Mouse (Mus musculus) heart, embryonic 14.5 days (tissue): ENCODE data around the gene Ypel1. TPM values are rescaled to one million over a fixed set of nuclear protein-coding genes. Genes with fewer than 3 reads are reported as not detected.

Experiments
- ATAC-seq: fragments of 200-750 bp; cut with Nextera tagmentation; 2 replicates; pipeline ENCODE4 v1.8.0; 2017; ENCODE audit warnings: low read depth, moderate TSS enrichment; ENCODE audit not compliant: insufficient number of reproducible peaks, insufficient read depth, low FRiP score
- H3K27ac ChIP-seq, 2 experiments: fragments of 200-500 bp in 1 of 2; fragments of 300-500 bp in 1 of 2; sonication (generic) in 1 of 2; replicated peaks in 1 of 2; 2 replicates each; pipeline ENCODE4 v1.5.1; 2012 to 2014; ENCODE audit warnings: low read depth in 2 of 2, low read length in 2 of 2, control low read depth in 1 of 2, mild to moderate bottlenecking in 1 of 2, mixed read lengths in 1 of 2; ENCODE audit not compliant: control insufficient read depth in 1 of 2, insufficient read depth in 1 of 2
- H3K27me3 ChIP-seq: fragments of 300-500 bp; sonication (generic); 2 replicates; pipeline ENCODE4 v1.6.1; 2014; ENCODE audit warnings: mild to moderate bottlenecking, low read length, control low read depth; ENCODE audit not compliant: control insufficient read depth, insufficient read depth
- H3K36me3 ChIP-seq: fragments of 300-500 bp; sonication (generic); 2 replicates; pipeline ENCODE4 v1.6.1; 2014; ENCODE audit warnings: mild to moderate bottlenecking, control low read depth, low read length, mixed read lengths; ENCODE audit not compliant: control insufficient read depth, insufficient read depth
- H3K4me1 ChIP-seq, 2 experiments: fragments of 200-500 bp in 1 of 2; fragments of 300-500 bp in 1 of 2; sonication (generic) in 1 of 2; 2 replicates each; pipeline ENCODE4 v1.6.1; 2012 to 2014; ENCODE audit warnings: low read length in 2 of 2, control low read depth in 1 of 2, mixed read lengths in 1 of 2; ENCODE audit not compliant: control insufficient read depth in 2 of 2, insufficient read depth in 2 of 2
- H3K4me2 ChIP-seq: fragments of 300-500 bp; sonication (generic); 2 replicates; pipeline ENCODE4 v1.6.1; 2014; ENCODE audit warnings: mild to moderate bottlenecking, low read length
- H3K4me3 ChIP-seq, 2 experiments: fragments of 200-500 bp in 1 of 2; fragments of 300-500 bp in 1 of 2; sonication (generic) in 1 of 2; 2 replicates each; pipeline ENCODE4 v1.5.1; 2012 to 2014; ENCODE audit warnings: low read length in 2 of 2, mild to moderate bottlenecking in 2 of 2, control low read depth in 1 of 2, low read depth in 1 of 2, moderate library complexity in 1 of 2; ENCODE audit not compliant: control insufficient read depth in 1 of 2, insufficient read depth in 1 of 2
- H3K9ac ChIP-seq: fragments of 300-500 bp; sonication (generic); 2 replicates; pipeline ENCODE4 v1.6.1; 2014; ENCODE audit warnings: mild to moderate bottlenecking, low read length
- H3K9me3 ChIP-seq: fragments of 300-500 bp; sonication (generic); 2 replicates; pipeline ENCODE4 v1.6.1; 2016; ENCODE audit warnings: low read length, control low read depth; ENCODE audit not compliant: control insufficient read depth
- WGBS: fragments of 180-500 bp; shearing (Covaris S2); extraction: QIAGEN DNeasy Blood & Tissue Kit; methylation state at CpG from one replicate; pipeline ENCODE4 v1.1.7; 2014; 5-methylcytosine and 5-hydroxymethylcytosine counted together
- polyA plus RNA-seq: library from polyadenylated mRNA; unstranded; fragments of >200 nt; fragmentation: Nextera tagmentation; extraction: Ambion mirVana; gene quantifications from 2 replicates; pipeline ENCODE4 v1.2.1, GENCODE M21; 2014

Gene Ypel1
- polyA plus RNA-seq, 1 experiment from 2014 or later, result 18.9 TPM

- Histone ChIP-seq H3K4me1 (no peaks in the 10 kb centered on the region; a peak in 1 of 4 replicates), H3K9me3 (no peaks in the 10 kb centered on the region), H3K27ac (no peak overlapping the region), H3K36me3 (peaks cover 93% of the 10 kb centered on the region), H3K9ac (no peak overlapping the region), H3K27me3 (no peaks in the 10 kb centered on the region), H3K4me3 (no peak overlapping the region), H3K4me2 (no peak overlapping the region)
- 89% methylated on average over 3 of the region's 3 CpGs for WGBS
- no peak for ATAC-seq
Observed at GRCm38 (mm10) chr16:17045287-17045686, 24.2 kb upstream of the Ypel1 start.

- no peak overlapping the region for H3K9ac ChIP-seq
- no peaks in the 10 kb centered on the region for H3K9me3 ChIP-seq
- H3K4me1 ChIP-seq, result peaks cover 2 to 4% of the 10 kb centered on the region in 2 experiments; a peak in 1 of 4 replicates
- 94% methylated on average over 1 of the region's 1 CpGs for WGBS
- H3K27ac ChIP-seq, result no peak overlapping the region
- no peaks in the 10 kb centered on the region for H3K27me3 ChIP-seq
- peaks cover 47% of the 10 kb centered on the region for H3K36me3 ChIP-seq
- no peak overlapping the region for H3K4me3 ChIP-seq
- ATAC-seq, result no peak
- H3K4me2 ChIP-seq, result no peak overlapping the region
Observed at GRCm38 (mm10) chr16:17049886-17050285, 19.6 kb upstream of the Ypel1 start.

GRCm38 (mm10) chr16:17052087-17052486 lies 17.4 kb upstream of the Ypel1 start:
- H3K4me2 ChIP-seq, result no peak overlapping the region
- no peak overlapping the region for H3K27ac ChIP-seq
- WGBS, result 67% methylated on average over 7 of the region's 7 CpGs
- no peaks in the 10 kb centered on the region for H3K9me3 ChIP-seq
- peaks cover 2 to 4% of the 10 kb centered on the region in 2 experiments; a peak in 1 of 4 replicates for H3K4me1 ChIP-seq
- no peak overlapping the region for H3K4me3 ChIP-seq
- H3K36me3 ChIP-seq, result peaks cover 29% of the 10 kb centered on the region
- H3K27me3 ChIP-seq, result no peaks in the 10 kb centered on the region
- no peak for ATAC-seq
- no peak overlapping the region for H3K9ac ChIP-seq

GRCm38 (mm10) chr16:17053903-17054302 lies 15.6 kb upstream of the Ypel1 start:
- peaks cover 11% of the 10 kb centered on the region for H3K36me3 ChIP-seq
- 75% methylated on average over 3 of the region's 3 CpGs for WGBS
- no peak overlapping the region for H3K4me3 ChIP-seq
- peaks cover 2 to 4% of the 10 kb centered on the region in 2 experiments; a peak in 1 of 4 replicates for H3K4me1 ChIP-seq
- no peaks in the 10 kb centered on the region for H3K9me3 ChIP-seq
- ATAC-seq, result no peak
- no peak overlapping the region for H3K4me2 ChIP-seq
- no peak overlapping the region for H3K9ac ChIP-seq
- H3K27ac ChIP-seq, result no peak overlapping the region
- no peaks in the 10 kb centered on the region for H3K27me3 ChIP-seq

GRCm38 (mm10) chr16:17055584-17055983 lies 13.9 kb upstream of the Ypel1 start:
- Histone ChIP-seq H3K4me3 (no peak overlapping the region), H3K9ac (no peak overlapping the region), H3K4me2 (no peak overlapping the region), H3K9me3 (no peaks in the 10 kb centered on the region), H3K27ac (no peak overlapping the region), H3K4me1 (peaks cover 2 to 4% of the 10 kb centered on the region in 2 experiments; a peak in 1 of 4 replicates), H3K27me3 (no peaks in the 10 kb centered on the region), H3K36me3 (no peaks in the 10 kb centered on the region)
- 75% methylated on average over 3 of the region's 3 CpGs for WGBS
- ATAC-seq, result no peak

GRCm38 (mm10) chr16:17062338-17062737 lies 7.2 kb upstream of the Ypel1 start:
- no peak overlapping the region for H3K4me3 ChIP-seq
- no peak for ATAC-seq
- H3K9me3 ChIP-seq, result no peaks in the 10 kb centered on the region
- H3K9ac ChIP-seq, result no peak overlapping the region
- H3K27me3 ChIP-seq, result no peaks in the 10 kb centered on the region
- WGBS, result 53% methylated on average over 1 of the region's 1 CpGs
- H3K4me1 ChIP-seq, result no peaks in the 10 kb centered on the region
- H3K27ac ChIP-seq, result no peak overlapping the region
- no peaks in the 10 kb centered on the region for H3K36me3 ChIP-seq
- H3K4me2 ChIP-seq, result no peak overlapping the region

- no peaks in the 10 kb centered on the region for H3K9me3 ChIP-seq
- no peaks in the 10 kb centered on the region for H3K27me3 ChIP-seq
- no peaks in the 10 kb centered on the region for H3K36me3 ChIP-seq
- no peak overlapping the region for H3K4me2 ChIP-seq
- whole genome bisulfite sequencing, result 72% methylated on average over 2 of the region's 2 CpGs
- no peak overlapping the region for H3K9ac ChIP-seq
- ATAC-seq, result no peak
- no peak overlapping the region for H3K27ac ChIP-seq
- no peak overlapping the region for H3K4me3 ChIP-seq
- H3K4me1 ChIP-seq, result peaks cover 0 to 4% of the 10 kb centered on the region in 2 experiments; a peak in 2 of 4 replicates
Observed at GRCm38 (mm10) chr16:17067552-17067951, 1.9 kb upstream of the Ypel1 start.

- WGBS, result 53% methylated on average over 6 of the region's 6 CpGs
- Histone ChIP-seq H3K27ac (no peak overlapping the region), H3K9ac (peak overlapping the region; percentile 83), H3K9me3 (no peaks in the 10 kb centered on the region), H3K4me3 (peak overlapping the region in 1 of 2 experiments; percentile 74; a peak in 2 of 4 replicates), H3K36me3 (peaks cover 6% of the 10 kb centered on the region; the same call in 1 of the 2 replicates), H3K4me1 (peaks cover 0 to 4% of the 10 kb centered on the region in 2 experiments; a peak in 2 of 4 replicates), H3K4me2 (peak overlapping the region; percentile 82), H3K27me3 (no peaks in the 10 kb centered on the region)
- ATAC-seq, result no peak
Observed at GRCm38 (mm10) chr16:17070716-17071115, 1.2 kb downstream of the Ypel1 start.
